Mouse (Mus musculus) E14TG2a.4 (cell line): Measurements from ENCODE around the gene She.
"Not testable (repeated sequence)": the region's sequence is repeated elsewhere in the genome, so short reads cannot be mapped to it uniquely, and the experiment has no call there.

ENCODE experiments used
- H3K27me3 ChIP-seq: 2 replicates; pipeline ENCODE4 v1.6.1; 2014; ENCODE audit warnings: low read length, control low read depth; ENCODE audit not compliant: insufficient read depth
- H3K36me3 ChIP-seq: 2 replicates; pipeline ENCODE4 v1.6.1; 2014; ENCODE audit warnings: low read length, control low read depth; ENCODE audit not compliant: insufficient read depth
- H3K4me1 ChIP-seq: replicated peaks from 2 replicates; pipeline ENCODE4 v1.6.1; 2014; ENCODE audit warnings: low read depth, low read length, control low read depth
- H3K4me3 ChIP-seq: replicated peaks from 2 replicates; pipeline ENCODE4 v1.5.1; 2014; ENCODE audit warnings: mild to moderate bottlenecking, low read length
- H3K9me3 ChIP-seq: 2 replicates; pipeline ENCODE4 v1.6.1; 2014; ENCODE audit warnings: low read length, control low read depth
- CTCF ChIP-seq: conservative IDR thresholded peaks from 2 replicates; pipeline ENCODE4 v1.5.1; 2014; ENCODE audit warnings: low read length
- NANOG ChIP-seq: IDR thresholded peaks from 2 replicates; pipeline ENCODE4 v1.6.1; 2014; ENCODE audit warnings: borderline replicate concordance, low read length, mixed read lengths
- POU5F1 ChIP-seq: IDR thresholded peaks from 2 replicates; pipeline ENCODE4 v1.6.1; 2014; ENCODE audit warnings: low read length, borderline replicate concordance

Gene She

DNA sequence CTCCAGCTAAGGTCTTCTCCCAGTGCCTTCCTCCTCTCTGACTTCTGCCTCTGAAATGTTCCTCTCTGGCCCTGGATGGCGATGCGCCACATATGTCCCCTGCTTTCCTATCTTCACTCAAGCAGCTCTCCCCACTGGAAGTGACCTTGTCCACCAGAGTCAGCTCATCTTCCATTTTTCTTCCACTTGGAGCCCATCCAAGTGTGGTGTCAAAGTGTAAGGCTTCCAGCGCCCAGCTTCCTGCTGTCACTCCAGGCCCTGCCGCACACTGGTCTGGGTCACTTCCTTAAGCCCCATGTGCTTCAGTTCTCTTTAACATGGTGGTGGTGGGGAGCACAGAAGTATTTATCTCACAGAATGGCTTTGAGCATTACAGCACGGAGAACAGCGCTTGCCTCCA lies 16.4 kb downstream of the She start:
- H3K9me3 ChIP-seq, result no peaks in the 10 kb centered on the region
- no peaks in the 10 kb centered on the region for H3K27me3 ChIP-seq
- H3K4me1 ChIP-seq, result peaks cover 54% of the 10 kb centered on the region
- H3K4me3 ChIP-seq, result no peak overlapping the region
- no peak for TF ChIP-seq NANOG
- TF ChIP-seq CTCF, result no peak
- TF ChIP-seq POU5F1, result no peak
- H3K36me3 ChIP-seq, result no peaks in the 10 kb centered on the region

DNA sequence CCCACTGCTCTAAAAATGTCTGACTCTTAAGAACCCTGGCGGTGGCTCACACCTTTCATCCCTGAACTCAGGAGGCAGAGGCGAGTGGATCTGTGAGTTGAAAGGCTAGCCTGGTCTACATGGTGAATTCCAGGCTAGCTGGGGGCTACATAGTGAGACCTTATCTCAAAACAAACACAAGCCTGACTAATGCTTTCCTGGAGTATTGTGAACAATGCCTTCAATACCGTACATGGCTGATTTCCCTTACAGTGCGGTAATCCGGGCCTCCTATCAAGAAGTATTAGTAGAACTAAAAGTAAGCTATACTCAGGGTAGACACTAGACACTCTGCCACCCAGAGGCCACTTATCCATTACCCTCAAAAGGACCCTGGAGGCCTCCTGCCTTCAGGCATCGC lies 16.9 kb downstream of the She start:
- Histone ChIP-seq H3K36me3 (no peaks in the 10 kb centered on the region), H3K27me3 (no peaks in the 10 kb centered on the region), H3K4me3 (no peak overlapping the region), H3K4me1 (peaks cover 50% of the 10 kb centered on the region), H3K9me3 (no peaks in the 10 kb centered on the region)
- TF ChIP-seq CTCF (no peak), POU5F1 (no peak), NANOG (no peak)

DNA sequence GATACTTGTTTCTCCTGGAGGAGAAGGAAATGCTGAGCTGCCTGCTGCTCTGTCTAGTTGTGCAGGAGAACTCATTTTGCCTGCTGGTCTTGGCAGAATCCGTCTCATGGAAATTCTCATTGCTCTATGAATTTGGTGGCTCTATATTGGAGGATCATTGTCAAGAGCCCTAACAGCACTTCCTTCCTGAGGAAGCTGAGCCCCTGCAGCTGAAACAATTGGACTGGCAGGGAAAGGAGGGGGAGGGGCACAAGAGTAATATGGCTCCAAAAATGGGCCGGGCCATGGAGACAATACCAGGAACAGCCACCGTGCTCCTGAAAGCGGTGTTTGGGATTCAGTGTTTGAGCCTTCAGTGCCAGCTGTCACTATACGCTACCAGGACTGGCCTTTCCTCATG lies 22.6 kb downstream of the She start:
- Histone ChIP-seq H3K4me3 (0 out of 2 replicates have a peak overlapping the region, but pooled peaks have one; percentile 7), H3K27me3 (no peaks in the 10 kb centered on the region), H3K9me3 (no peaks in the 10 kb centered on the region), H3K4me1 (peaks cover 42% of the 10 kb centered on the region), H3K36me3 (peaks cover 6% of the 10 kb centered on the region)
- TF ChIP-seq NANOG, result no peak

DNA sequence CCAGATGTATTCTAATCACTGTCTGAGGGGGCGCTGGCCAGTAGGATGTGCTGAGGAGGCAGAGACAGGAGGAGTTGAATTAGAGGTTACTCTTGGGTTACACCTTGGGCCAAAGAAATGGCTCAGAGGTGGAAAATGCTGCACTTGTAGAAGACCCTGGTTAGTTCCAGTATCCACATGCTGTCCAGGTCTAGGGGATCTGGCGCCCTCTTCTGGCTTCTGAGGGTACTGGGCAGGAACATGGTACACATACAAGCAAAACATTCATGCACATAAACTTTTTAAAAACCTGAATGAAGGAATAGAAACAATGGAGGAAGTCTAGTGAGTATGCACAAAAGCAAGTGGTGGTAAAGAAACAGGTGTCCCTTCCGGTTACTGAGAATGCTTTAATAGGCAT lies 26.2 kb downstream of the She start:
- TF ChIP-seq POU5F1, result no peak
- peak; percentile 97 for TF ChIP-seq CTCF
- no peak for TF ChIP-seq NANOG
- Histone ChIP-seq H3K4me3 (no peak overlapping the region), H3K4me1 (peaks cover 48% of the 10 kb centered on the region), H3K9me3 (no peaks in the 10 kb centered on the region), H3K27me3 (no peaks in the 10 kb centered on the region), H3K36me3 (peaks cover 6% of the 10 kb centered on the region)

DNA sequence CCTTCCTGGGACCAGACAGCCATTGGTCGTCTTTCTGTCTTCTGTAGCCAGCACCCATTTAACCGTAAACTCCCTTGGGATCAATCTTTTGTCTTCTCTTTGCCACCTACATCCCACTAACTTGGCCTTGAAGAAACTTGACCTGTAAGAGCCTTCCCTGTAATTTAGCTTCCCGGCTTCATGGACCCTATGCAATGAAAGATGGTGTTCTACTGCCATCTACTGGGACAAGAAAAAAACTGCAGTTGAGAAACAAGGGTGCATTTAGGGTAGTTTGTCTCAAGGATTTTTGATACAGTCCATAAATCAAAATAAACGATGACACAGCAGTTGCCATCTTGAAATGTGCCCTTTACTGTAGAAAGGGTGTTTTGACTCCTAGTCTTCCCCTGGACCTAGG lies 27.0 kb downstream of the She start:
- Histone ChIP-seq H3K27me3 (no peaks in the 10 kb centered on the region), H3K4me1 (peaks cover 47% of the 10 kb centered on the region), H3K36me3 (peaks cover 6% of the 10 kb centered on the region), H3K4me3 (no peak overlapping the region), H3K9me3 (no peaks in the 10 kb centered on the region)
- TF ChIP-seq NANOG (no peak), POU5F1 (no peak), CTCF (peak; percentile 72)

DNA sequence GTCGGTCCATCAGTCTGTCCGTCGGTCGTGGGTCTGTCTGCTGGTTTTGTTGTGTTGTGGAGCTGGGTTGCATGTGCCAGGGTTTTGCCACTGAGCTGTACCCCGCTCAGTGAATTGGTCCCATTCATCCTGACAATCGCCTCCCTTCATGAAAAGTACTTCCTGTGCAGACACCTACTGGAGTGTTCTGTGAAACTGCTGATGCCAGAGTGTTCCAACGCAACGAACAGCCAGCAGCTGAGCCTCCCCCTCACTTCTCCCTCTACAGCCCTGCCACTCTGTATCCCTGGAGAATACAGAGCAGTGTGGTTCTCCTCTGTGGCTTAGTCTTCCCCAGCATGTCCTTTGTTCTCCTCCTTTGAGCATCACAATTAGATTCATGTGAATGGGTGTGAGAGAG lies 27.7 kb downstream of the She start:
- Histone ChIP-seq H3K9me3 (no peaks in the 10 kb centered on the region), H3K27me3 (no peaks in the 10 kb centered on the region), H3K36me3 (peaks cover 6% of the 10 kb centered on the region), H3K4me1 (peaks cover 47% of the 10 kb centered on the region), H3K4me3 (no peak overlapping the region)
- no peak for TF ChIP-seq POU5F1

DNA sequence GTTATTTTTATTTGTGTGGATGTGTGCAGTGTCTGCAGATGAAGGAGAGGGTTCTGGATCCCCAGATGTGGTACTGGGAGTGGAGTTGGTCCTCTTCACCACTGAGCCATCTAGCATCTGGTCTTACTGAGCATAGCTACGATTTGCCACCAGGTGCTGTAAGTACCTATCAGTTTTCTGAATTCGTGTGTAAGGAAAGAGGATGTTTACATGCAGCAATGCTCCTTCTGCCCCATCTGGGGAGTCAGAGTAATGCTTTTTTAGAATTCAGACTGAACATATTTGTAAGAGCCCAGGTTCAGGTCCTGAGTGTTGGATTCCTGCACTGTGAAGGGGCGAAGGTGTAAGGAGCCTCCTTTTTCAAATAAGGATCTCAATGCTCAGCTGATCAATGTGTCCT lies 28.8 kb downstream of the She start:
- H3K4me3 ChIP-seq, result no peak overlapping the region
- H3K9me3 ChIP-seq, result no peaks in the 10 kb centered on the region
- no peaks in the 10 kb centered on the region for H3K27me3 ChIP-seq
- TF ChIP-seq NANOG (no peak), POU5F1 (no peak), CTCF (no peak)
- peaks cover 1% of the 10 kb centered on the region for H3K36me3 ChIP-seq
- peaks cover 47% of the 10 kb centered on the region for H3K4me1 ChIP-seq

DNA sequence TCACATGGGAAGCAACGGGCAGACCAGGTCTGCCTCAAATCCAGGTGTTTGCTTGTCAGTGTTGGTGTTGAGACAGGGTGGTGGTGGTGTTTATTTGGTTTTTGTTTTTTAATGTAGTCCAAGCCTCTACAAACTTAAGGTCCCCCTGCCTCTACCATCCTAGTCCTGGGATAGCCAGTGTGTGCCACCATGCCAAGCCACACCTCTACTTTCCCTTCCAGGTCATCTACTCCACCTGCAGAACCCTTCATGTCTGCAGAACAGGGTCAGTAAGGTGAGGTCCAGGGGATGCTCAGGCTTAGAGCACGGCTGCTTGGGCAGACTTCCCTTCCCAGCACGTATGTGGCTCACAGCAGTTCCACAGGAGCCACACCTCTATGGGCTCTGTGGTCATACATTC lies 29.2 kb downstream of the She start:
- no peak for TF ChIP-seq NANOG
- no peak for TF ChIP-seq CTCF
- TF ChIP-seq POU5F1, result no peak
- Histone ChIP-seq H3K4me3 (no peak overlapping the region), H3K4me1 (peaks cover 50% of the 10 kb centered on the region), H3K27me3 (no peaks in the 10 kb centered on the region), H3K9me3 (no peaks in the 10 kb centered on the region), H3K36me3 (no peaks in the 10 kb centered on the region)

DNA sequence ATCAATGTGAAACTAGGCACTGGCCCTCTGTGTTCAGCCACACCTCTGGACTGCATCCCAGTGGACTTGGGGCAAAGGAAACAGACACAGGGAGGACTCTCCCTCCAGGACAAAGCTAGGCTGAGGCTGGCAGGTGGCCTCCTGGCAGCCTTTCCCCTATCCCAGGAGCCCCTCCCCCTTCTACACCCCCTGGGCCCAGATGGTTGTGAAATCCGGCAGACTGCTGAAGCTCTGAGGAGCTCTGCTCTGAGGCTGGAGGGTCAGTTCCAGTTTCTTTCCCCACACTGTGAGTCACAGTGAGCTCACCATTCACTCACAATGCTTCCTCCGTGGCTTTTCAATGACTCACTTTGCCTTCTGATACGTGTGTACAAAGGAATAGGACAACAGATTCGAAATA lies 29.9 kb downstream of the She start:
- Histone ChIP-seq H3K36me3 (no peaks in the 10 kb centered on the region), H3K4me3 (no peak overlapping the region), H3K27me3 (no peaks in the 10 kb centered on the region), H3K4me1 (peaks cover 57% of the 10 kb centered on the region), H3K9me3 (no peaks in the 10 kb centered on the region)
- TF ChIP-seq NANOG (no peak), POU5F1 (no peak), CTCF (no peak)

DNA sequence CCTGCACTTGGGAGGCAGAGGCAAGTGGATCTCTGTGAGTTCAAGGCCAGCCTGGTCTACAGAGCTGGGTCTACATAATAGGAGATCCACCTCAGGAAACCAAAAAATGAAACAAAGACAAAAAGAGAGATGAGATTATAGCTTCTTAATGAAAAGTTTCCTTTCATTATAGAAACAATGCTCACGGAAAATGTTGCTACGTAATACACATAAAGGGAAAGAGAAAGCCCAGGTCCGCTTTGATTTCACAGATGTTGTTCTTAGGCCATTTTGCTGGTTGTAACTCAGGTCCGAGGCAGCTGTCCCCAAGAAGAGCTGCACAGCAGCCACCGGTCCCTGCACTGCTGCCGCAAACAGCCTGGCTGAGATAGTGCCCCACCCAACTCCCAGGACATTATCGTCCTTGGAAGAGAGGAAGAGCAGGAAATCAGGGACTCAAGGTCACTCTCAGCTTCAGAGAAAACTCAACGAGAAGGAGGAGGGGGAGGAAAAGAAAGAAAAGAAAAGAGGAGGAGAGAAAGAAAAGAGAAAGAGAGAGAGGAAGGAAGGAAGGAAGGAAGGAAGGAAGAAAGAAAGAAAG lies 31.1 kb downstream of the She start:
- H3K36me3 ChIP-seq, result no peaks in the 10 kb centered on the region
- no peaks in the 10 kb centered on the region for H3K9me3 ChIP-seq
- no peaks in the 10 kb centered on the region for H3K27me3 ChIP-seq
- H3K4me1 ChIP-seq, result peaks cover 65% of the 10 kb centered on the region
- H3K4me3 ChIP-seq, result no peak overlapping the region
- no peak for TF ChIP-seq CTCF
- no peak for TF ChIP-seq NANOG
- no peak for TF ChIP-seq POU5F1

DNA sequence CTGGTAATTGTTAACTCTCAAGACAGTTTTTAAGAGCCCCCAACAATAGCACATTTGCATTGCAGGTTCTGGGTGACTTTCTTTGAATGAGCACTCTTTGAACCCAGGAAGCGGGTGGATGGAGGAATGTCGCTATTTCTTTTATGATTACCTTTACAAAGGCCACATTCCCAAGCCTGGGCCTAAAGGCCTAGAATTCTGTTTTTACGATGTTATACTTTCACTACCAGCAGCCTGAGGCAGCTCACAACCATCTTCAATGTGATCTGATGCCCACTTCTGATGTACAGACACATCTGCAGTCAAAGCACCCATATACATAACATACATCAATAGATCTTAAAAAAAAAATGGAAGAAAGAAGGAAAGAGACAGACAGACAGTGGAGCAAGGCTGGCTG lies 32.1 kb downstream of the She start:
- H3K27me3 ChIP-seq, H3K36me3 ChIP-seq, H3K9me3 ChIP-seq, H3K4me3 ChIP-seq: not testable (repeated sequence)
- peaks cover 73% of the 10 kb centered on the region for H3K4me1 ChIP-seq
